Mouse (Mus musculus) liver, embryonic 11.5 days (tissue): ENCODE data around the gene Tgfb2. TPM values are rescaled to one million over a fixed set of nuclear protein-coding genes. Genes with fewer than 3 reads are reported as not detected.

ENCODE experiments used
- ATAC-seq: fragments of 200-750 bp; cut with Nextera tagmentation; replicated peaks from 2 replicates; pipeline ENCODE4 v1.8.0; 2017; ENCODE audit warnings: moderate number of reproducible peaks, mild to moderate bottlenecking, moderate TSS enrichment, moderate library complexity; ENCODE audit not compliant: low FRiP score
- DNase-seq: peaks from one replicate; pipeline ENCODE4 v3.0.0-alpha.2; 2017; ENCODE audit warnings: low spot score
- H3K27ac ChIP-seq: fragments of 300-500 bp; sonication (generic); 2 replicates; pipeline ENCODE4 v1.5.1; 2014; ENCODE audit warnings: mild to moderate bottlenecking, low read depth, low read length, control low read depth
- H3K27me3 ChIP-seq: fragments of 300-500 bp; sonication (generic); replicated peaks from 2 replicates; pipeline ENCODE4 v1.6.1; 2014; ENCODE audit warnings: low read length, mixed read lengths; ENCODE audit not compliant: control insufficient read depth, insufficient read depth
- H3K36me3 ChIP-seq: fragments of 300-500 bp; sonication (generic); 2 replicates; pipeline ENCODE4 v1.6.1; 2014; ENCODE audit warnings: mild to moderate bottlenecking, low read length, moderate library complexity, mixed read lengths; ENCODE audit not compliant: control insufficient read depth, insufficient read depth
- H3K4me1 ChIP-seq: fragments of 300-500 bp; sonication (generic); replicated peaks from 2 replicates; pipeline ENCODE4 v1.6.1; 2014; ENCODE audit warnings: low read length, mixed read lengths; ENCODE audit not compliant: control insufficient read depth, insufficient read depth
- H3K4me2 ChIP-seq: fragments of 300-500 bp; sonication (generic); 2 replicates; pipeline ENCODE4 v1.6.1; 2014; ENCODE audit warnings: mild to moderate bottlenecking, control low read depth, moderate library complexity
- H3K4me3 ChIP-seq: fragments of 300-500 bp; sonication (generic); 2 replicates; pipeline ENCODE4 v1.5.1; 2014; ENCODE audit warnings: low read depth, low read length, control low read depth
- H3K9ac ChIP-seq: fragments of 300-500 bp; sonication (generic); 2 replicates; pipeline ENCODE4 v1.6.1; 2014; ENCODE audit warnings: low read depth, low read length, control low read depth
- H3K9me3 ChIP-seq: fragments of 300-500 bp; sonication (generic); 2 replicates; pipeline ENCODE4 v1.6.1; 2016; ENCODE audit warnings: low read length, inconsistent platforms, mixed read lengths; ENCODE audit not compliant: control insufficient read depth
- WGBS: fragments of 180-500 bp; shearing (Covaris S2); extraction: QIAGEN DNeasy Blood & Tissue Kit; methylation state at CpG from one replicate; pipeline ENCODE4 v1.1.7; 2014; 5-methylcytosine and 5-hydroxymethylcytosine counted together
- polyA plus RNA-seq: library from polyadenylated mRNA; unstranded; fragments of >200 nt; fragmentation: Nextera tagmentation; extraction: Ambion mirVana; gene quantifications from 2 replicates; pipeline ENCODE4 v1.2.1, GENCODE M21; 2014

Gene Tgfb2
- polyA plus RNA-seq, 1 experiment from 2014 or later: 18.9 TPM

DNA sequence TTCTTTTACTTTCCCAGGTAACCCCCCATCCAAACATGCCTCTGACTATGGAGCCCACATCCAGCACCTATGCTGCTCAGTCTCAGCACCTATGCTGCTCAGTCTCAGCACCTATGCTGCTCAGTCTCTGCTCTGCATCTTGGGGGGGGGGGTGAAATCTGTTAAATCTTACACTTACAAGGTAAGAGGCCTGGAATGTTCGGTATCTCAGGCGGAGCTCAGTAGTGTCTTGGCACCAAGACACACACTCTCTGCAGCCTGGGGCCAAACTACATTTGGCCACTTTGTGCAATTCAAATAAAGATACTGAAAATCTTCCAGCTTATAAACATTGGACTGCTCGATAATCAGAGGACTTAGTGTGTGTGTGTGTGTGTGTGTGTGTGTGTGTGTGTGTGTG, 31.2 kb downstream of the Tgfb2 start:
- H3K9me3 ChIP-seq: no peaks in the 10 kb centered on the region

DNA sequence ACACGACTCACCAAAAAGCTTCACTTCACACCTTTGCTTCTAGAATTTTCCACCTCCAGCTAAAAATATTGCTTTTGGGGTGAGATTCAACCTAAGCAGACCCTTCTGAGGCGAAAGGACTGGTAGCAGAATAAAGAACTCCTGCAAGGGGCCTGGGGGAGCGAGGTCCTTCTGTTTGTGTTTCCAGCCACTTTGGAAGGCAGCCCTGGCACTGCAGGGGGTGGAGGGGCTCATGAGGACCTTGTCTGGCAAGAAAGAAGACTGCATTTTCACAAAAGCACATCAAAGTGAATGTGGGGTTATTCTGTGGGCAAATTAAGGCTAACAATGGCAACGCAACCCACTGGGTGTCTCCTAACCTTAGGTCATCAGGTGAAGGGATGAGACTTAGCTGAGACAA, 32.6 kb downstream of the Tgfb2 start:
- no peak for ATAC-seq
- H3K9me3 ChIP-seq: no peaks in the 10 kb centered on the region
- no peaks in the 10 kb centered on the region for H3K4me1 ChIP-seq
- H3K27ac ChIP-seq: no peak overlapping the region
- H3K4me3 ChIP-seq: no peak overlapping the region
- no peaks in the 10 kb centered on the region for H3K27me3 ChIP-seq
- DNase-seq: no peak
- H3K4me2 ChIP-seq: no peak overlapping the region
- 81% methylated on average over 4 of the region's 4 CpGs for WGBS
- H3K9ac ChIP-seq: no peak overlapping the region
- H3K36me3 ChIP-seq: no peaks in the 10 kb centered on the region

More for the DNA sequence above, 31.2 kb downstream of the Tgfb2 start:
- Histone ChIP-seq H3K27ac (no peak overlapping the region), H3K36me3 (no peaks in the 10 kb centered on the region), H3K4me3 (no peak overlapping the region), H3K9ac (no peak overlapping the region), H3K27me3 (no peaks in the 10 kb centered on the region), H3K4me2 (no peak overlapping the region), H3K4me1 (no peaks in the 10 kb centered on the region)
- DNase-seq (no peak), ATAC-seq (no peak)
- 75% methylated on average over 3 of the region's 3 CpGs for WGBS

DNA sequence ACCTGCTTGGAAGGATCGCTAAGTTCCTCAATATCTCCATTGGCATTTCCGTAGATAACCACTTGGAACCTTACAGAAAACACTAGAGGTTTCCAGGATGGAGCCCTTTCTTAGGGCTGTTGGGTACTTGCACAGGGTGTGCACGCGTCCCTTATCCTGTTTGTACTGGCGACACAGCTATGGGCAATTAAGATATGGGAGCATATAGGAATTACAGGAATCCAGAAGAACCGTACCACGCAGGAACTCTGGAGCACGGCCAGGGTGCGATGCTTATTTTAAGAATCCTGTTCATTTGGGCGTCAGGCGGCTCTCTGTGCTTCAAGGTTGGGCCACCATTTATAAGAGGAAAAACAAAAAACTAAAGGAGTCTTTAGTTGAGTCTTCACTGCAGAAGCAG, 42.4 kb downstream of the Tgfb2 start:
- WGBS: 68% methylated on average over 11 of the region's 11 CpGs
- Histone ChIP-seq H3K4me1 (0 out of 2 replicates have a peak, but pooled peaks cover 2% of the 10 kb centered on the region), H3K9me3 (no peaks in the 10 kb centered on the region), H3K36me3 (no peaks in the 10 kb centered on the region), H3K9ac (no peak overlapping the region), H3K4me2 (no peak overlapping the region), H3K27ac (no peak overlapping the region), H3K27me3 (no peaks in the 10 kb centered on the region), H3K4me3 (no peak overlapping the region)
- ATAC-seq (no peak), DNase-seq (no peak)

DNA sequence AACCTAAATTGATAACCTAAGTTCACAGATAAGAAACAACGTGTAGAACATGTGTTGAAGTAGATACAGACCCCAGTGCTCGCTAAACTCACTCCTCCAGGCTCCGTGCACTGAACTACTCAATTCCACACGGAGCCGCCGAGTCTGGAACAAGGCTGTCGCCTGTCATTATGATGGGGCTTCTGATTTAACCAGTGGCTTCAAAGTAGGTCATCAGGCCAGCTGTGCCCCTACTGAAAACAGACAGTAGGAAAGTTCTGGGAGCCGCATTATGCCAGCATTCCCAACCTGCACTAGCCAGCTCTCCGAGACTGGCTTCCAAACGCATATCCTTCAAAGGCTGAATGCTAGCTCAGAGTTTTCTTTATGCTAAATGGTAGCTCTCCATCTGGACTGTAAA, 42.8 kb downstream of the Tgfb2 start:
- no peak overlapping the region for H3K27ac ChIP-seq
- H3K27me3 ChIP-seq: no peaks in the 10 kb centered on the region
- H3K4me2 ChIP-seq: no peak overlapping the region
- H3K9me3 ChIP-seq: no peaks in the 10 kb centered on the region
- DNase-seq (no peak), ATAC-seq (no peak)
- 63% methylated on average over 10 of the region's 10 CpGs for WGBS
- no peaks in the 10 kb centered on the region for H3K36me3 ChIP-seq
- no peak overlapping the region for H3K4me3 ChIP-seq
- H3K4me1 ChIP-seq: 0 out of 2 replicates have a peak, but pooled peaks cover 2% of the 10 kb centered on the region
- no peak overlapping the region for H3K9ac ChIP-seq

- Histone ChIP-seq H3K4me2 (no peak overlapping the region), H3K9ac (no peak overlapping the region), H3K9me3 (no peaks in the 10 kb centered on the region), H3K36me3 (no peaks in the 10 kb centered on the region), H3K4me1 (0 out of 2 replicates have a peak, but pooled peaks cover 2% of the 10 kb centered on the region), H3K27me3 (no peaks in the 10 kb centered on the region), H3K4me3 (no peak overlapping the region), H3K27ac (no peak overlapping the region)
- ATAC-seq: no peak
- WGBS: 83% methylated on average over 15 of the region's 15 CpGs
- DNase-seq: no peak
These were observed 44.4 kb downstream of the Tgfb2 start for GRCm38 (mm10) chr1:186661206-186661921.

DNA sequence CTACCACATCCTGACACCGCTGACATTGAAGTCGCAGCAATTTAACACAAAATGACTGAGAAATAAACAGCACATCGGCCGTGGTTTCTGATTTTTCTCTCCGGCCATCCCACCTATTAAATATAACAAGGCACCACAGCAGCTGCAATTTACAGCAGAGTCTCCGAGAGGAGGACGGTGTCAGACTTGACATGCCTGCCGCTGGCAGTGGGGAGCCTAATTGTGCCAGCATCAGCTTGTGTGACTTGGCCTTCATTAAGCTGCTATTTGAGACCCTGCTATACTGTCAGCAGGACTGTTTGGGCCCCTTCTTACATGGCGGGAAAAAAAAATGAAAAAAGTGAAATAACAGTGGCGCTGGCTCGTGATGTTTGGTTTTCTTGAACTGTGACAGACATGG, 47.0 kb downstream of the Tgfb2 start:
- H3K27me3 ChIP-seq: no peaks in the 10 kb centered on the region
- no peaks in the 10 kb centered on the region for H3K9me3 ChIP-seq
- no peak overlapping the region for H3K4me3 ChIP-seq
- WGBS: 85% methylated on average over 11 of the region's 11 CpGs
- no peak overlapping the region for H3K27ac ChIP-seq
- H3K4me2 ChIP-seq: no peak overlapping the region
- ATAC-seq (no peak), DNase-seq (no peak)
- H3K9ac ChIP-seq: no peak overlapping the region
- H3K36me3 ChIP-seq: no peaks in the 10 kb centered on the region
- H3K4me1 ChIP-seq: 0 out of 2 replicates have a peak, but pooled peaks cover 2% of the 10 kb centered on the region

GRCm38 (mm10) chr1:186657559-186658219, 48.1 kb downstream of the Tgfb2 start:
- Histone ChIP-seq H3K27me3 (no peaks in the 10 kb centered on the region), H3K36me3 (no peaks in the 10 kb centered on the region), H3K9me3 (no peaks in the 10 kb centered on the region), H3K4me1 (no peaks in the 10 kb centered on the region), H3K27ac (no peak overlapping the region), H3K9ac (no peak overlapping the region), H3K4me3 (no peak overlapping the region), H3K4me2 (no peak overlapping the region)
- WGBS: 79% methylated on average over 16 of the region's 16 CpGs
- DNase-seq (no peak), ATAC-seq (no peak)

DNA sequence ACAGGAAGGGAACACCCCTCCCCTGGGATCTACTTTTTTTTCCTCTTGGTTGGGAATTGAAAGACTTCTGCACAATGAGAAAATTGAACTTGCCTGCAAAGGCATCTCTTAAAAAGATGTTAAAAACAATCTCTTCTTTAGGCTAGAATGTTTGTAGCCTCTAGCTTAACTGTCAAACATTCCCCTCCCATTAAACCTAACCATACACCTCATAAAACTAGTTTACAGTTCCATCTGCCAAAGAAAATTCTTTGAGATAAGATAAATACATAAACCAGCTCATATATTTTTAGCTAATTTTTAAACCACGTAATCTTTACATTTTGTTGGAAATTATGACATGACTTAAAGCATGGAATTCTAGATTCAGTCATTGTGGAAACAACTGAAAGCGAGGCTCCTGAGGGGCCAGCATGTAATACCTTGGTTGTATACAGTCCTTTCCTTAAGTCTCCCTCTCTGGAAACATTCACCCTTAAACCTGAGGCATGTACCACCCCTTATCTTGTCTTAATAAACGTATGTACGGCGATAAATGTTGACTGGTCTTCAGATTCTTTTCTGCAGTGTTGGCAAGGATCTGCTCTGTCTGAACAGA, 49.0 kb downstream of the Tgfb2 start:
- no peak for DNase-seq
- Histone ChIP-seq H3K27me3 (no peaks in the 10 kb centered on the region), H3K27ac (no peak overlapping the region), H3K4me3 (no peak overlapping the region), H3K9ac (no peak overlapping the region), H3K9me3 (no peaks in the 10 kb centered on the region), H3K4me1 (no peaks in the 10 kb centered on the region), H3K36me3 (no peaks in the 10 kb centered on the region), H3K4me2 (no peak overlapping the region)
- no peak for ATAC-seq
- WGBS: 76% methylated on average over 5 of the region's 5 CpGs
